Mouse (Mus musculus) layer of hippocampus, adult 9-11 months (tissue): Measurements from ENCODE around the gene Bri3.

Source experiments
- DNase-seq: peaks from one replicate; pipeline ENCODE4 v3.0.0; 2022

Gene Bri3

GRCm38 (mm10) chr5:144243901-144244487, at the start of gene Bri3:
Gene Bri3 (plus strand): TSS chr5:144244437.
- no peak for DNase-seq

GRCm38 (mm10) chr5:144195567-144195966, 48.7 kb upstream of the Bri3 start:
- DNase-seq = no peak

GRCm38 (mm10) chr5:144200616-144201015, 43.6 kb upstream of the Bri3 start:
- no peak for DNase-seq

- no peak for DNase-seq
Measured at GRCm38 (mm10) chr5:144202430-144202829, 41.8 kb upstream of the Bri3 start.

GRCm38 (mm10) chr5:144203398-144203959, 40.8 kb upstream of the Bri3 start:
- DNase-seq = no peak

GRCm38 (mm10) chr5:144204303-144204702, 39.9 kb upstream of the Bri3 start:
- DNase-seq = no peak

GRCm38 (mm10) chr5:144204911-144205310, 39.3 kb upstream of the Bri3 start:
- DNase-seq = no peak

GRCm38 (mm10) chr5:144206069-144206468, 38.2 kb upstream of the Bri3 start:
- DNase-seq = no peak

GRCm38 (mm10) chr5:144207478-144207877, 36.8 kb upstream of the Bri3 start:
- DNase-seq = peak; percentile 47

GRCm38 (mm10) chr5:144214453-144214852, 29.8 kb upstream of the Bri3 start:
- no peak for DNase-seq

GRCm38 (mm10) chr5:144215992-144216391, 28.2 kb upstream of the Bri3 start:
- DNase-seq = no peak

- no peak for DNase-seq
Measured at GRCm38 (mm10) chr5:144218061-144218460, 26.2 kb upstream of the Bri3 start.

GRCm38 (mm10) chr5:144219306-144219705, 24.9 kb upstream of the Bri3 start:
- DNase-seq = peak; percentile 42

- no peak for DNase-seq
Measured at GRCm38 (mm10) chr5:144219936-144220335, 24.3 kb upstream of the Bri3 start.

- DNase-seq = no peak
Measured at GRCm38 (mm10) chr5:144221305-144221704, 22.9 kb upstream of the Bri3 start.

- DNase-seq = peak; percentile 41
Measured at GRCm38 (mm10) chr5:144222811-144223502, 21.3 kb upstream of the Bri3 start.

GRCm38 (mm10) chr5:144223503-144223862, 20.8 kb upstream of the Bri3 start, which contains the start of gene Tecpr1:
Gene Tecpr1 (minus strand): TSS chr5:144223615.
- DNase-seq = peak; percentile 95

- DNase-seq = no peak
Measured at GRCm38 (mm10) chr5:144223899-144224816, 20.1 kb upstream of the Bri3 start.

- no peak for DNase-seq
Measured at GRCm38 (mm10) chr5:144226220-144226619, 18.0 kb upstream of the Bri3 start.

- no peak for DNase-seq
Measured at GRCm38 (mm10) chr5:144230216-144230615, 14.0 kb upstream of the Bri3 start.

GRCm38 (mm10) chr5:144231410-144231809, 12.8 kb upstream of the Bri3 start:
- DNase-seq = no peak

GRCm38 (mm10) chr5:144232531-144232930, 11.7 kb upstream of the Bri3 start:
- no peak for DNase-seq

- no peak for DNase-seq
Measured at GRCm38 (mm10) chr5:144234222-144234621, 10.0 kb upstream of the Bri3 start.
